Mouse (Mus musculus) stomach, embryonic 14.5 days (tissue): Measurements from ENCODE around the gene Prap1. TPM values are rescaled to one million over a fixed set of nuclear protein-coding genes. Genes with fewer than 3 reads are reported as not detected.
A peak's percentile ranks its signal among the peaks of the same experiment; 100 is the strongest.

Experiments
- ATAC-seq: fragments of 200-750 bp; cut with Nextera tagmentation; 2 replicates; pipeline ENCODE4 v1.8.0; 2017; ENCODE audit warnings: low read depth, moderate TSS enrichment; ENCODE audit not compliant: insufficient number of reproducible peaks, insufficient read depth, low FRiP score
- H3K27ac ChIP-seq: fragments of 300-500 bp; sonication (generic); 2 replicates; pipeline ENCODE4 v1.5.1; 2014; ENCODE audit warnings: mild to moderate bottlenecking, low read length, moderate library complexity, mixed read lengths
- H3K27me3 ChIP-seq: fragments of 300-500 bp; sonication (generic); 2 replicates; pipeline ENCODE4 v1.6.1; 2014; ENCODE audit warnings: low read length, control low read depth, mixed read lengths; ENCODE audit not compliant: control insufficient read depth, insufficient read depth
- H3K36me3 ChIP-seq: fragments of 300-500 bp; sonication (generic); 2 replicates; pipeline ENCODE4 v1.6.1; 2014; ENCODE audit warnings: mild to moderate bottlenecking, control low read depth, low read length, moderate library complexity, mixed read lengths; ENCODE audit not compliant: control insufficient read depth, insufficient read depth
- H3K4me1 ChIP-seq: fragments of 300-500 bp; sonication (generic); 2 replicates; pipeline ENCODE4 v1.6.1; 2014; ENCODE audit warnings: low read length, control low read depth, mixed read lengths; ENCODE audit not compliant: control insufficient read depth, insufficient read depth
- H3K4me2 ChIP-seq: fragments of 300-500 bp; sonication (generic); replicated peaks from 2 replicates; pipeline ENCODE4 v1.6.1; 2014; ENCODE audit warnings: low read depth, low read length, control low read depth
- H3K4me3 ChIP-seq: fragments of 300-500 bp; sonication (generic); 2 replicates; pipeline ENCODE4 v1.5.1; 2014; ENCODE audit warnings: low read depth, low read length, control low read depth
- H3K9ac ChIP-seq: fragments of 300-500 bp; sonication (generic); replicated peaks from 2 replicates; pipeline ENCODE4 v1.6.1; 2014; ENCODE audit warnings: low read depth, mild to moderate bottlenecking, control low read depth, low read length, moderate library complexity, mixed read lengths
- H3K9me3 ChIP-seq: fragments of 300-500 bp; sonication (generic); 2 replicates; pipeline ENCODE4 v1.6.1; 2016; ENCODE audit warnings: low read depth, low read length, control low read depth; ENCODE audit not compliant: control insufficient read depth
- WGBS: fragments of 180-500 bp; shearing (Covaris S2); extraction: QIAGEN DNeasy Blood & Tissue Kit; methylation state at CpG from one replicate; pipeline ENCODE4 v1.1.7; 2014; 5-methylcytosine and 5-hydroxymethylcytosine counted together
- polyA plus RNA-seq: library from polyadenylated mRNA; unstranded; fragments of >200 nt; fragmentation: Nextera tagmentation; extraction: Ambion mirVana; gene quantifications from 2 replicates; pipeline ENCODE4 v1.2.1, GENCODE M21; 2014

Prap1 gene
- polyA plus RNA-seq, result 12.5 and 24.2 TPM in 2 replicates

DNA sequence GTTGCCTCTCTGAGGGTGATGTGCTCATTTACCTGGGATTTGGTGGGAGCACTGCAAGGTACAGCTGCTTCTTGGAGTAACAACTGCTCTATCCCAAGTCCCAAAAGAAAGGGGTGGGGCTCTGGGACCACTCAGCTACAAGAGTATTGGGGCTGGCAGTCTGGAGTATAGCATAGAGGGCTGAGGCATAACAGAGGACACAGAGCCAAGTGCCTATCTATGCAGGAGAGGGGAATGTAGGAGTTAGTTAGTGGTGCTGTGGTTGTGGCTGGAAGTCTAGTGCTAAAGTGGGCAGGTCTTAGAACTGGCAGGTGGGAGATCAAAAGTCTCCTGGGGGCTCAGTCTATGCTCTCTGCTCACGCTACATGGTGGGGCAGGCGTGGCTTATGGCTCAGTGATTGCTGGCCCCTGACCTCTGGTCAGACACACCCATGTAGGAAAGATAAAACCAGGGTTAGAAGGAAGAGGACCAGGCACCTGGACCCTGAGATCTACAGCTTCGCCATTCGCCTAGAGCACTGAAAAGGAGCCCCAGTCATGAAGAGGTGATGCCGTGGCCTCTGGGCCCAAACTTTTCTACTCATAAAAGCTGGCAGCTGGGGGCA lies at the start of gene Prap1:
Gene Prap1, plus strand, starts transcription at position 472 of the 605 bp plus-strand sequence.
- Histone ChIP-seq H3K9ac (no peak within 1 kb of the TSS), H3K4me1 (peaks cover 5% of the 10 kb centered on the region; the same call in 1 of the 2 replicates), H3K27ac (no peak within 1 kb of the TSS), H3K9me3 (no peaks in the 10 kb centered on the region), H3K36me3 (no peaks in the 10 kb centered on the region), H3K4me2 (no peak within 1 kb of the TSS), H3K4me3 (no peak within 1 kb of the TSS), H3K27me3 (no peaks in the 10 kb centered on the region)
- no peak for ATAC-seq
- WGBS, result 60% methylated on average over 5 of the region's 5 CpGs

DNA sequence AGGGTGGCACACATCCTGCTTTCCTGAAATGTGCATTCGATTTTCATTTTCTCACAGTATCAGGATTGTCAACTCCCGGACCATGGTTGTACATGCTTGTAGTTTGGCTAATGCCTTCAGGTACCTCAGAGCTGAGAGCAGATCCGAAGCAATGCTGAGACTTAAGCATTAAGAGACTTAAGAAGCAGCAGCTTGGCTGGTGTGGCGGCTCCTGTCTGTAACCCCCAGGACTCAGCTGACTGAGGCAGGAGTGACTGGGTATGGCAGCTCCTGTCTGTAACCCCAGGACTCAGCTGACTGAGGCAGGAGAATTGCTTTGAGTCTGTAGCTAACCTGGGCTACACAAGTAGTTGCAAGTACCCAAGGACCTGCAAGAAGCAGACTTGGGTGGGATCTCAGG lies 47.6 kb upstream of the Prap1 start:
- H3K9me3 ChIP-seq, result no peaks in the 10 kb centered on the region
- no peak overlapping the region for H3K27ac ChIP-seq
- no peak overlapping the region for H3K4me3 ChIP-seq
- ATAC-seq, result no peak
- WGBS, result 78% methylated on average over 4 of the region's 4 CpGs
- H3K4me2 ChIP-seq, result no peak overlapping the region
- no peak overlapping the region for H3K9ac ChIP-seq
- H3K4me1 ChIP-seq, result peaks cover 3% of the 10 kb centered on the region; the same call in 1 of the 2 replicates
- peaks cover 4% of the 10 kb centered on the region; the same call in 1 of the 2 replicates for H3K36me3 ChIP-seq
- peaks cover 55% of the 10 kb centered on the region for H3K27me3 ChIP-seq

DNA sequence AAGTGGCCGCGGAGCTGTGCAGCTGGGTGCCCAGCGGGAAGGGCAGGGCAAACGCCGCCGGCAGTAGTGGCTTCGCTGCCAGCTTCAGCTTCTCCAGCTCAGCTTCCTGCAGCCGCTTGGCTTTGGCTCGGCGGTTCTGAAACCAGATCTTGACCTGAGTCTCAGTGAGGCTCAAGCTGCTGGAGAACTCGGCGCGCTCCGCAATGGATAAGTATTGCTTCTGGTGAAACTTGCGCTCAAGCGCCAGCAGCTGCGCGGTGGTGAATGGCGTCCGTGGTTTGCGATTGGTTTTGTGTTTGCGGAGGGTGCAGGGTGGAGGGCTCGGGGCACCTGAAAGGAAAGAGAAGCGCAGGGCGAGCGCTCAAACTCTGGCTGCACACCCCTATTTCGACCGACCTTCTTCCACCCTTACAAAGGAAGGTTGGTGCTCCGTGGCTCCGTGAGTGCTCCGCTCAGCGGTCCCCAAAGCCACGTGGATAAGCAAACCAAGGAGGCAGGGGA lies 45.3 kb upstream of the Prap1 start:
- Histone ChIP-seq H3K4me3 (peak overlapping the region; percentile 19), H3K9ac (no peak overlapping the region), H3K4me2 (peak overlapping the region; percentile 47), H3K27ac (no peak overlapping the region), H3K27me3 (peaks cover 71% of the 10 kb centered on the region), H3K36me3 (no peaks in the 10 kb centered on the region), H3K4me1 (peaks cover 3% of the 10 kb centered on the region; the same call in 1 of the 2 replicates), H3K9me3 (no peaks in the 10 kb centered on the region)
- no peak for ATAC-seq
- WGBS, result under 1% methylated on average over 33 of the region's 33 CpGs

DNA sequence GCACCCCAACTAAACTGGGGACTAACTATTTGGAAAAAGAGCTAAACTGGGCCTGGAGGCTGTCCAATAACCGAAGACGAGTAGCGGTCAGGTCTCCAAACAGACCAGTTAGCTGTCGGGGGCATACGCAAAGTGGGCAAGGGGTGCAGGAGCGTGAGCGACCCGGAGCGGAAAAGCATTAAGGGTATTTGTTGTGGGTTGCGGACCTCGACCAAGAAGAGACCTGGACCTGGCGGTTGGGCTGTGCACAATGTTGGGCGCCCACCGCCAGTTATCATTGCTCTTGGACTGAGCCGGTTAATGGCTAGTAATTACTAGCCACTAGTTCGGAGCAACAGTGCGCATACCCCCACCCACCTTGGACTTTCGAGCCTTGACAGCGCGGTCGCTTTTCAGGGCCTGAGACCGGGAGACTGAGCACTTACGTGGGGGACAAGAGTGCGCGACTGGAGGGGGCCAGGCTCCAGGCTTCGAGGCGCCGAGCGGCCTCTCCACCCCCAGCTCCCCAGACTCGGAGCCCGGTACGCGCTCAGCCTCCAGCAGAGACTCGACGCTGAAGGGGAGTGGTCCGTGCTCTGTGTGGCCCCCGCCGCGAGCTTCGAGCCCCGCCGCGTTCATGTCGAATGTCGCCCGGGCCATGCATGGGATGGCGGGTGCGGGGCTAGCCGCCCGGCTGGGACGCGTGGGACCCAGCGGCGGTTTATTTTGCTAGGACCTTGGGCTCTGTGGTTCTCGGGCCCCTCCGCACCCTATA lies 44.7 kb upstream of the Prap1 start, which contains the start of gene Msx3:
Gene Msx3, minus strand, starts transcription at position 729 of the 754 bp plus-strand sequence.
- Histone ChIP-seq H3K4me1 (peaks cover 3% of the 10 kb centered on the region; the same call in 1 of the 2 replicates), H3K9me3 (no peaks in the 10 kb centered on the region), H3K4me3 (peak within 1 kb of the TSS; percentile 27), H3K9ac (no peak within 1 kb of the TSS), H3K4me2 (peak within 1 kb of the TSS; percentile 47), H3K36me3 (no peaks in the 10 kb centered on the region), H3K27me3 (peaks cover 71% of the 10 kb centered on the region), H3K27ac (no peak within 1 kb of the TSS)
- peak; percentile 10; the same call in 1 of the 2 replicates for ATAC-seq
- 2% methylated on average over 56 of the region's 56 CpGs for WGBS

DNA sequence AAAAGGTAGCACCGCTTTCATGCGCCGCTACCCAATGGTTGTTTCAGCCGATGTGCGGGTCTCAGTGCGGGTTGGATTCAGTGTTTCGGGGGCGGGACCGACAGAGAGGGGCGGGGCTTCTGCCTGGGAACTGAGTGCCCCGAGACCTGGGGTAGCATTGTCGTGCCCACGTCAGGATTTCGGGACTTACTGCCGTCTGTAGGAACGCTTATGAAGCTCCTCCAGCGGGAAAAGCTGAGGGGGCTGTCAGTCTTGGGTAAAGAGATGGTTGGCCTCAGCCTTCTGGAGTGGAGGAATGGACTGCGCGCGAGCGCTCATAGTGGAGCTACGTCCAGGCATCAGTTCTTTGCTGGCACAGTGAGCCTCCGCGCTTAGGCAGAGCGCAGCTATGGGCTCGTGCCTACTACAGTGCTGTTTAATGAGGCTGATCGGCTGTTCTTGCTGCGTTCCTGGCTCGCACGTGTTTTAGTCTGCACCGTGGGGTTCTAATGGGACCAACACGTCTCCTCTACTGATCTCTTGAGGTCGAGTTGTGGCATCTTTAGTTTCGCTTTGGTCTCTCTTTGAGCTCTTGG lies 44.0 kb upstream of the Prap1 start:
- peaks cover 71% of the 10 kb centered on the region for H3K27me3 ChIP-seq
- H3K27ac ChIP-seq, result no peak overlapping the region
- no peak overlapping the region for H3K9ac ChIP-seq
- H3K4me1 ChIP-seq, result peaks cover 3% of the 10 kb centered on the region; the same call in 1 of the 2 replicates
- under 1% methylated on average over 34 of the region's 34 CpGs for WGBS
- H3K4me2 ChIP-seq, result peak overlapping the region; percentile 47
- H3K9me3 ChIP-seq, result no peaks in the 10 kb centered on the region
- no peaks in the 10 kb centered on the region for H3K36me3 ChIP-seq
- peak overlapping the region; percentile 27 for H3K4me3 ChIP-seq
- peak; percentile 38; the same call in 1 of the 2 replicates for ATAC-seq

DNA sequence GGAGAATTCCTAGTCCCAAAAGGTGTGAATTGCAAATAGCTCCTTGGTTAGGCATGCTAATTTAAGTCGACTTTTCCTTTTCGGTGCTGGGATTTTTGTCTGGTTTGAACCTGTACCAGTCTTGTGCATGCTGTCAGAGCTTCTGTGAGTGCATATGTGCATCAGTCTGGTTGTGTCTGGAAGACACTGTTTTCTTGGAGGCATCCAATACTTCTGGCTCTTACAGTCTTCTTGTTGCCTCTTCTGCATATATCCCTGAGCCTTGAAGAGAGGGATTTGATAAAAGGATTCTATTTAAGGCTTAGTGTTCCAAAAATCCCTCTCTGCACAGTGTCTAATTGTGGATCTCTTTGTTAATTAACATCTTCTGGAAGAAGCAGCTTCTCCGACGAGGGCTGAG lies 39.1 kb upstream of the Prap1 start:
- no peaks in the 10 kb centered on the region for H3K36me3 ChIP-seq
- 79% methylated on average over 4 of the region's 4 CpGs for WGBS
- no peak overlapping the region for H3K9ac ChIP-seq
- no peaks in the 10 kb centered on the region for H3K9me3 ChIP-seq
- H3K27me3 ChIP-seq, result peaks cover 50% of the 10 kb centered on the region
- H3K4me3 ChIP-seq, result no peak overlapping the region
- ATAC-seq, result no peak
- H3K4me1 ChIP-seq, result 0 out of 2 replicates have a peak, but pooled peaks cover 3% of the 10 kb centered on the region
- no peak overlapping the region for H3K4me2 ChIP-seq
- H3K27ac ChIP-seq, result no peak overlapping the region

DNA sequence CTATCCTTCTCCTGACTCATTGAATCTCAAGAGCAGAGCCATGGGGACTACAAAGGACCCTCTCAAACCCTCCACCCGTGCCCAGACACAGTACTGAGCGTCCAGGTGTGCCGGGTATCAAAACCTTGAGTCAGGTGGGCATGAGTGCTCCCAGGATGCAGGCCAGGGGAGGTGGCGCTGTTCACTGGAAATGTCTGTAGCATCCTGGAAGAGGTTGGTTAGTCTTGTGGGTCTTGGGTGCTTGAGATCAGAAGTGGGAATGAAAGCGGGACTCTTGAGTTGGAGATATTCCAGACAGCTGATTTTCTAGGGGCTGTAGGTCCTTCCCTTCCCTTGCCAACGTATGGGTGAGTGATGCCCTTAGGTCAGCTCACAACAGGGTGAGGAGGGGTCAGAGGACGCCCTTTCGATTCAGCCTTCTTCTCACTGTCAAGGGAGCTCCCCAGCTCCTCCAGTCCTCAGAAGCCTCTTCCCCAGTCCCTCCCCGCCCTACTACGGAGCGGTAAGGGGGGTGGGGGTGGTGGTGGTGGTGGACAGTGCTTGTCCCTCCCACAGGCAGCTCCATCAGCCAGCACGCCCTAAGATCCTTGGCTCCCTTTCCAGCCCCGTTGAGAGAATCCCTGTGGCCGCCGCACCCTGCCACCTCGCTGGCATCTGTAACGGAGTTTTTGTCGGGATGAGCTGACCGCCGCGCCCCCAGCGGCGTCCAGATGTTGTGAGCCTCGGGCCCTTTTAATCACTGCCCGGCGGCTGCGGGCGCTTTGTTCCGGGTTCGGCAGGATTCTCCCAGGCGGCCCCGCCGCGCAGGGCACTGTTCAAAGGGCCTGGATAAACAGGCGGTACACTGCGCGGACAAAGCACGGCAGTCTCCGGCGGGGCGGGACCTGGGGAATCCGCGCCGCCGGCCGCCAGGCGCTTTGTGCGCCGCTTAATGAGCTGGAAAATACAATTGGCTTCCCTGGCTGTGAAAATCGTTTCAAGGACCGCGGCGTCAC lies 35.5 kb upstream of the Prap1 start:
- Histone ChIP-seq H3K4me2 (peak overlapping the region; percentile 72), H3K4me1 (peaks cover 9% of the 10 kb centered on the region; the same call in 1 of the 2 replicates), H3K27me3 (peaks cover 42% of the 10 kb centered on the region), H3K36me3 (no peaks in the 10 kb centered on the region), H3K9me3 (no peaks in the 10 kb centered on the region), H3K9ac (peak overlapping the region; percentile 40), H3K4me3 (peak overlapping the region; percentile 40), H3K27ac (no peak overlapping the region)
- 3% methylated on average over 53 of the region's 53 CpGs for WGBS
- peak; percentile 64; the same call in 1 of the 2 replicates for ATAC-seq
